ENCODE assay signal across 10 mouse cellular contexts in the genomic region with DNA sequence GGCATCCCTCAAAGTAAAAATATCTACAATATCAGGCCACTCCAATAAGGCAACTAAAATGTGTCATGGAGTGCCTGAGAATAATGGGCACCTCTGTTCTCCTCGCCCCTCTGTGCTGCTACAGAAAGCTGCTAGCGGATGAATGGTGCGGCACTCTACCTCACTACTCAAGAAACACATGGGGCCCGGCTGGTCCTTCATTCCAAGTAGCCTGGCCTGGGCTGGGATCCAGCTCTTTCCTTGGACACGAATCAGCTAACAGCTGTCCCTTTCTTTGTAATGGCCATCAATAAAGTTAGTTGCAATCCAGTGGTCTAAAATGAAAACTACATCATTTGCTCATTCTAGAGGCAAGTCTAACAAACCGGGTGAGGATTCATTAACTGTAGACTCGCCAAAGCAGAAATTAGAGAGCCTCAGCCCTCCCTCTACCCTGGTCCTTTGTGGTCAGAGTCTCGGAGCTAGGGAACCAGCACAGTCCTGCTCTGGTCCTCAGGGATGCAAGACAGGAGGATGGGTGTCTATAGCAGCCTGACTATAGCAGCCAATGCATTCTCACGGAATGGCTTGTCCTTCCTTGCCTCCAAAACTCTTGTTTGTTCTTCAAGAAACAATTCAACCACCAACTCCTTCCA. TPM values are rescaled to one million over a fixed set of nuclear protein-coding genes. Genes with fewer than 3 reads are reported as not detected.
A peak's percentile ranks its signal among the peaks of the same experiment; 100 is the strongest.
DNase-seq lines count a peak whose midpoint lies in the region; ATAC-seq and TF ChIP-seq lines count a peak whose summit lies in the region.
"Had no signal": no experiment of that assay in that cellular context is flagged by ENCODE, and none has a peak within 500 bp of the region (broad histone marks: within the 10 kb centered on the region; RNA-seq: fewer than 3 reads in every experiment).

No protein-coding gene starts in this region.

- peaks cover 1% of the 10 kb centered on the region; the same call in 1 of the 2 replicates for H3K27me3 ChIP-seq in hindbrain, embryonic 14.5 days (ENCODE audit: control insufficient read depth, insufficient read depth, low read length)
- H3K27me3 ChIP-seq in hindbrain, embryonic 10.5 days (ENCODE audit: insufficient read depth, poor library complexity, severe bottlenecking): peaks cover 16% of the 10 kb centered on the region
- no peaks in the 10 kb centered on the region for H3K27me3 ChIP-seq in forebrain, postnatal 0 days (ENCODE audit: insufficient read depth, low read length)

- no peaks in the 10 kb centered on the region for H3K9me3 ChIP-seq in hindbrain, embryonic 14.5 days (ENCODE audit: control insufficient read depth, low read length)
- H3K9me3 ChIP-seq in hindbrain, embryonic 10.5 days: no peaks in the 10 kb centered on the region
- no peaks in the 10 kb centered on the region for H3K9me3 ChIP-seq in forebrain, postnatal 0 days (ENCODE audit: low read length)

- no peak for TF ChIP-seq CTCF in forebrain, postnatal 0 days (IDR thresholded peaks at IDR 0.05; ENCODE audit: low read depth)

- peak; percentile 72; the same call in 1 of the 2 replicates for ATAC-seq in hindbrain, embryonic 14.5 days (ENCODE audit: low FRiP score)
- ATAC-seq in forebrain, postnatal 0 days: peak; percentile 73

- H3K27ac ChIP-seq in hindbrain, embryonic 14.5 days: no peak overlapping the region
- no peak overlapping the region for H3K27ac ChIP-seq in hindbrain, embryonic 10.5 days
- H3K27ac ChIP-seq in forebrain, postnatal 0 days (ENCODE audit: low read depth, low read length): no peak overlapping the region
- H3K27ac ChIP-seq: macrophage had no signal

- DNase-seq in hindbrain, embryonic 14.5 days (ENCODE audit: low spot score): peak; percentile 62
- no peak for DNase-seq in hindbrain, embryonic 10.5 days (ENCODE audit: low spot score)
- peak; percentile 8 for DNase-seq in cerebellum, adult 9-11 months
- DNase-seq in forebrain, postnatal 0 days: peak; percentile 70
- peak; percentile 74 to 82 for DNase-seq in left cerebral cortex, postnatal 10 days (ENCODE audit: extremely low spot score in 1 of 2, low spot score in 2 of 2)
- no peak for DNase-seq in urinary bladder, postnatal 4 days (ENCODE audit: low spot score in 2 of 2)
- no peak for DNase-seq in spleen, adult 18-20 months
- no peak for DNase-seq in ovary, postnatal 36 days (ENCODE audit: low spot score)

- peak overlapping the region; percentile 23 for H3K4me2 ChIP-seq in hindbrain, embryonic 14.5 days (replicated peaks)
- peak overlapping the region; percentile 51 for H3K4me2 ChIP-seq in forebrain, postnatal 0 days (ENCODE audit: low read depth)

- WGBS in hindbrain, embryonic 14.5 days: 63% methylated on average over 9 of the region's 9 CpGs
- WGBS in hindbrain, embryonic 10.5 days: 84% methylated on average over 9 of the region's 9 CpGs
- 23% methylated on average over 9 of the region's 9 CpGs for WGBS in forebrain, postnatal 0 days

- intact Hi-C loops in left cerebral cortex, postnatal 10 days (cut with DNase I): loop anchor here (10.0 kb wide), 1 partner anchor 751 kb away; no protein-coding TSS in a partner anchor

- no peak overlapping the region for H3K9ac ChIP-seq in hindbrain, embryonic 14.5 days
- peak overlapping the region; percentile 46 for H3K9ac ChIP-seq in forebrain, postnatal 0 days

- H3K4me1 ChIP-seq in hindbrain, embryonic 14.5 days (replicated peaks; ENCODE audit: control insufficient read depth, insufficient read depth, low read length): peaks cover 58% of the 10 kb centered on the region
- H3K4me1 ChIP-seq in hindbrain, embryonic 10.5 days (replicated peaks): no peaks in the 10 kb centered on the region
- peaks cover 34% of the 10 kb centered on the region for H3K4me1 ChIP-seq in forebrain, postnatal 0 days (ENCODE audit: insufficient read depth)

- H3K4me3 ChIP-seq in hindbrain, embryonic 14.5 days (replicated peaks; ENCODE audit: low read length): no peak overlapping the region
- H3K4me3 ChIP-seq in hindbrain, embryonic 10.5 days: no peak overlapping the region
- H3K4me3 ChIP-seq in forebrain, postnatal 0 days (ENCODE audit: low read depth, low read length): peak overlapping the region; percentile 36

- no peaks in the 10 kb centered on the region for H3K36me3 ChIP-seq in hindbrain, embryonic 14.5 days (replicated peaks; ENCODE audit: control insufficient read depth, insufficient read depth)
- no peaks in the 10 kb centered on the region for H3K36me3 ChIP-seq in hindbrain, embryonic 10.5 days
- peaks cover 2% of the 10 kb centered on the region; the same call in 1 of the 2 replicates for H3K36me3 ChIP-seq in forebrain, postnatal 0 days (ENCODE audit: insufficient read depth)

RNA-seq across cellular contexts. Expression of a gene that starts 7.8 kb away (rescaled TPM):
- polyA plus RNA-seq in hindbrain, embryonic 14.5 days (2014; fragmentation: Nextera tagmentation; extraction: Ambion mirVana): 41.9 and 50.7 TPM in 2 replicates
- 0.47 and 0.70 TPM in 2 replicates for polyA plus RNA-seq in hindbrain, embryonic 10.5 days (2016; fragmentation: Nextera tagmentation; extraction: Ambion mirVana)
- 57.9 and 66.6 TPM in 2 replicates for total RNA-seq in forebrain, postnatal 0 days (2014; rRNA removed)
- 62.5 and 102 TPM in 2 replicates for polyA plus RNA-seq in forebrain, postnatal 0 days (2015; fragmentation: Nextera tagmentation; extraction: Ambion mirVana)
- total RNA-seq in left cerebral cortex, postnatal 10 days (2021): 100 to 1,000 TPM; 318 to 347 TPM
- polyA plus RNA-seq: large intestine, adult 2 months; macrophage had no signal

Comparison
In these comparisons a context has a peak if more than half of its experiments do, and no peak if none do; other contexts are left out.
1. DNase-seq: peak in hindbrain, embryonic 14.5 days (single experiment), cerebellum, adult 9-11 months (single experiment), forebrain, postnatal 0 days (single experiment) and left cerebral cortex, postnatal 10 days (2 of 2); none in hindbrain, embryonic 10.5 days (single experiment), urinary bladder, postnatal 4 days (0 of 2), spleen, adult 18-20 months (0 of 2) and ovary, postnatal 36 days (single experiment).
2. RNA of a gene that starts 7.8 kb away (polyA plus RNA-seq): 62.5 to 102 TPM in forebrain, postnatal 0 days and 41.9 to 50.7 TPM in hindbrain, embryonic 14.5 days; 0.47 to 0.70 TPM in hindbrain, embryonic 10.5 days; every median in the first group is over 10 times any median in the second.